Comparison of ENCODE assay signal across 29 mouse cellular contexts in the genomic region with DNA sequence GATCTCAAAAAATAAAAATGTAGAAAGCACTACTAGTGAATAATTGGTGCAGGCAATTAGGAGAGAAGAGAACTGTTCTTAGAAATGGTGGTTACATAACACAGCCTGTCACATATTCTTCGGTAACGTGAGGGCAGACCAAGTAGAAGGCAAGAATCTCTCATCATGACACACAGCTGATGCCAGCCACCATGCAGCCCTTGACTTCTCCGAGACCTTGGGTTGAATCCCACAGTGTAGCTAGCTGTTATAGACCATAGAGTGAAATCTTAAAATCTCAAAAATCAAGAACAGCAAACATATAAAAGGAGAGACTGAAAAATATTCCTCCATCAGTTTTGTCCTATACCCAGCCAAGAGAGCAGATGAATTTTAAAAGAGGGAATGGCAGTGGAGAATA. TPM values are rescaled to one million over a fixed set of nuclear protein-coding genes. Genes with fewer than 3 reads are reported as not detected.
"Had no signal": no experiment of that assay in that cellular context is flagged by ENCODE, and none has a peak within 500 bp of the region (broad histone marks: within the 10 kb centered on the region; RNA-seq: fewer than 3 reads in every experiment).

No protein-coding gene starts in this region.

- ATAC-seq: liver, embryonic 12.5 days had no signal

- H3K4me2 ChIP-seq: limb, embryonic 13.5 days; liver, embryonic 12.5 days; liver, embryonic 15.5 days; lung, embryonic 15.5 days; midbrain, embryonic 11.5 days; neural tube, embryonic 12.5 days; stomach, embryonic 15.5 days had no signal

- H3K9ac ChIP-seq: limb, embryonic 13.5 days; liver, embryonic 12.5 days; liver, embryonic 15.5 days; lung, embryonic 15.5 days; neural tube, embryonic 12.5 days; stomach, embryonic 15.5 days had no signal

- H3K4me1 ChIP-seq: liver, embryonic 12.5 days; liver, embryonic 15.5 days; lung, embryonic 15.5 days; neural tube, embryonic 12.5 days; stomach, embryonic 15.5 days had no signal

- H3K4me3 ChIP-seq: limb, embryonic 10.5 days; limb, embryonic 13.5 days; liver, embryonic 12.5 days; liver, embryonic 15.5 days; lung, embryonic 15.5 days; neural tube, embryonic 12.5 days; stomach, embryonic 15.5 days had no signal

- H3K27me3 ChIP-seq: limb, embryonic 13.5 days; liver, embryonic 12.5 days; liver, embryonic 15.5 days; lung, embryonic 15.5 days; neural tube, embryonic 12.5 days; stomach, embryonic 15.5 days had no signal

- H3K36me3 ChIP-seq: limb, embryonic 10.5 days; limb, embryonic 13.5 days; liver, embryonic 12.5 days; liver, embryonic 15.5 days; lung, embryonic 15.5 days; neural tube, embryonic 12.5 days; stomach, embryonic 15.5 days had no signal

- DNase-seq: kidney, adult 9 months; kidney, postnatal 14 days; kidney, postnatal 4 days; layer of hippocampus, postnatal 36 days; liver; lung, adult 18-20 months; lung, postnatal 10 days; lung, postnatal 36 days; midbrain, embryonic 14.5 days; retina, postnatal 1 day; right cerebral cortex, postnatal 25 days; spleen, adult 18-20 months; thymus, postnatal 25 days had no signal

- H3K9me3 ChIP-seq: limb, embryonic 10.5 days; limb, embryonic 13.5 days; liver, embryonic 15.5 days; lung, embryonic 15.5 days; neural tube, embryonic 12.5 days; stomach, embryonic 15.5 days had no signal

- H3K27ac ChIP-seq: limb, embryonic 10.5 days; limb, embryonic 13.5 days; liver, embryonic 12.5 days; liver, embryonic 15.5 days; lung, embryonic 15.5 days; neural tube, embryonic 12.5 days; stomach, embryonic 15.5 days had no signal

RNA-seq across cellular contexts. Expression of a gene that starts 40.8 kb away (rescaled TPM):
- total RNA-seq: layer of hippocampus, adult 18-20 months; layer of hippocampus, postnatal 10 days; layer of hippocampus, postnatal 36 days; left cerebral cortex, postnatal 25 days; megakaryocyte-erythroid progenitor cell, adult 5-6 weeks; midbrain, postnatal 0 days; neutrophil, adult 5-6 weeks had no signal
- polyA plus RNA-seq: kidney, embryonic 16.5 days; limb, embryonic 10.5 days; limb, embryonic 13.5 days; liver, embryonic 12.5 days; liver, embryonic 15.5 days; lung, embryonic 15.5 days; midbrain, embryonic 11.5 days; midbrain, embryonic 14.5 days; midbrain, postnatal 0 days; neural tube, embryonic 12.5 days; stomach, embryonic 15.5 days; thymus, postnatal 0 days had no signal
